Mouse (Mus musculus): ENCODE results near the gene Adam26b. TPM values are rescaled to one million over a fixed set of nuclear protein-coding genes. Genes with fewer than 3 reads are reported as not detected.

Adam26b gene
- polyA plus RNA-seq (2017; shearing (Covaris generic)), result not detected

DNA sequence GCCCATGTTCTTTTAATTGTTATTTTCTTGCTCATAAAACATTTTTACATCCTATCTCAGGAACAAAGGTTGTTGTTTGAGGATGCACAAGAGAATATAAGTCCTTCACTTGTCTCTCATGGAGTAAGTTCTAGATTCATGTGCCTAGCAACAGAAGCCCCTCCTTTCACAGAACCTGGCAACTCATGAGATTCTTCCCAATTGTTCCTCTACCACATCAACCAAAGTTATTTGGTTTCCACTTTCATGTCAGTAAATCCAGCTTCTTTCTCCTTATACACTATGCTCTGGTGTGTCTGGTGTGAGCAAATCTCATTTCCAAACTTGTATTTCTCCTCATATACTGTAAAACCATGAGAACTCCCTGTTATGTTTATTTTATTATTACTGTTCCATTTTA, at the start of gene Adam26b:
Gene Adam26b (minus strand): TSS at position 101 of the 400 bp plus-strand sequence.

DNA sequence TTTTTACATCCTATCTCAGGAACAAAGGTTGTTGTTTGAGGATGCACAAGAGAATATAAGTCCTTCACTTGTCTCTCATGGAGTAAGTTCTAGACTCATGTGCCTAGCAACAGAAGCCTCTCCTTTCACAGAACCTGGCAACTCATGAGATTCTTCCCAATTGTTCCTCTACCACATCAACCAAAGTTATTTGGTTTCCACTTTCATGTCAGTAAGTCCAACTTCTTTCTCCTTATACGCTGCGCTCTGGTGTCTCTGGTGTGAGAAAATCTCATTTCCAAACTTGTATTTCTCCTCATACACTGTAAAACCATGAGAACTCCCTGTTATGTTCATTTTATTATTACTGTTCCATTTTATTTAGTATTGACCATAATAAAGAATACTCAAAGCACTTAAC, 48.7 kb upstream of the Adam26b start, which contains the start of gene Adam26a:
Gene Adam26a (minus strand): TSS at position 101 of the 400 bp plus-strand sequence.

Other genes starting within 250 kb of the Adam26b start
- not detected for gene Zfp42, start 221.1 kb downstream of the Adam26b start, polyA plus RNA-seq (2017; shearing (Covaris generic))
- gene Adam26a, start 48.6 kb upstream of the Adam26b start, polyA plus RNA-seq (2017; shearing (Covaris generic)), result not detected
- gene Gm5346, start 99.2 kb upstream of the Adam26b start, polyA plus RNA-seq (2017; shearing (Covaris generic)), result not detected
- gene Adam34, start 181.9 kb upstream of the Adam26b start, polyA plus RNA-seq (2017; shearing (Covaris generic)), result 0.19 TPM